Mouse (Mus musculus) Patski (cell line): Measurements from ENCODE around the gene Megf6. TPM values are rescaled to one million over a fixed set of nuclear protein-coding genes. Genes with fewer than 3 reads are reported as not detected.

Source experiments
- ATAC-seq: fragments of 100-300 bp; one replicate; pipeline ENCODE4 v1.8.0; 2021
- CTCF ChIA-PET: fragments of 350-600 bp; sonication (Branson Sonifier 250); formaldehyde crosslinking; loops from one replicate; lab custom pipeline; 2022; ENCODE audit warnings: inconsistent platforms; lab: Charles Lee
- POLR2A ChIA-PET: fragments of 350-600 bp; sonication (Branson Sonifier 250); formaldehyde crosslinking; loops from one replicate; lab custom pipeline; 2022; ENCODE audit warnings: antibody characterized with exemption, inconsistent platforms; lab: Charles Lee
- DNase-seq: peaks from one replicate; pipeline ENCODE4 v3.0.0-alpha.2; 2011; ENCODE audit warnings: low read depth, low spot score
- H3K27me3 ChIP-seq: fragments of 371-371 bp; one replicate; pipeline ENCODE4 v1.5.1; 2021
- CTCF ChIP-seq: fragments of 100-300 bp; IDR thresholded peaks from one replicate; pipeline ENCODE4 v1.5.1; 2021
- in situ Hi-C: fragments of 300-500 bp; cut with MboI; formaldehyde crosslinking; loops from 3 replicates; pipeline ENCODE4 v1.11.1; 2018; ENCODE audit warnings: low pct_unique_long_range_greater_than_20kb, mixed read lengths
- polyA plus RNA-seq: library from polyadenylated mRNA; unstranded; gene quantifications from one replicate; pipeline ENCODE4 v1.2.3, GENCODE M21; 2021

Megf6 gene
- polyA plus RNA-seq, 1 experiment from 2014 or later, result 2.0 TPM

GRCm38 (mm10) chr4:154293735-154294201 is 123.2 kb downstream of the Megf6 start:
- in situ Hi-C loops, result loop anchor here (25.0 kb wide), 1 partner anchor 256 kb away; the partner anchor contains the start of genes Ccdc27 and Smim1
- CTCF ChIA-PET, result no interaction called here
- DNase-seq (peak; percentile 22), ATAC-seq (peak; percentile 52)
- TF ChIP-seq CTCF, result no peak
- POLR2A ChIA-PET, result no interaction called here
- no peaks in the 10 kb centered on the region for H3K27me3 ChIP-seq

GRCm38 (mm10) chr4:154294262-154294731 is 123.8 kb downstream of the Megf6 start:
- no peak for DNase-seq
- POLR2A ChIA-PET, result interaction anchor here (0.8 kb wide), 1 partner anchor 17 kb away, joined by 4 read pairs; no protein-coding TSS in a partner anchor
- CTCF ChIA-PET, result no interaction called here
- H3K27me3 ChIP-seq, result no peaks in the 10 kb centered on the region
- in situ Hi-C loops, result loop anchor here (25.0 kb wide), 1 partner anchor 257 kb away; the partner anchor contains the start of genes Ccdc27 and Smim1
- no peak for TF ChIP-seq CTCF
- peak; percentile 31 for ATAC-seq

- POLR2A ChIA-PET, result no interaction called here
- in situ Hi-C loops, result loop anchor here (25.0 kb wide), 1 partner anchor 260 kb away; the partner anchor contains the start of genes Ccdc27 and Smim1
- ATAC-seq (no peak), DNase-seq (no peak)
- H3K27me3 ChIP-seq, result no peaks in the 10 kb centered on the region
- CTCF ChIA-PET, result no interaction called here
- TF ChIP-seq CTCF, result no peak
Measured at GRCm38 (mm10) chr4:154297761-154298160, 127.2 kb downstream of the Megf6 start.

DNA sequence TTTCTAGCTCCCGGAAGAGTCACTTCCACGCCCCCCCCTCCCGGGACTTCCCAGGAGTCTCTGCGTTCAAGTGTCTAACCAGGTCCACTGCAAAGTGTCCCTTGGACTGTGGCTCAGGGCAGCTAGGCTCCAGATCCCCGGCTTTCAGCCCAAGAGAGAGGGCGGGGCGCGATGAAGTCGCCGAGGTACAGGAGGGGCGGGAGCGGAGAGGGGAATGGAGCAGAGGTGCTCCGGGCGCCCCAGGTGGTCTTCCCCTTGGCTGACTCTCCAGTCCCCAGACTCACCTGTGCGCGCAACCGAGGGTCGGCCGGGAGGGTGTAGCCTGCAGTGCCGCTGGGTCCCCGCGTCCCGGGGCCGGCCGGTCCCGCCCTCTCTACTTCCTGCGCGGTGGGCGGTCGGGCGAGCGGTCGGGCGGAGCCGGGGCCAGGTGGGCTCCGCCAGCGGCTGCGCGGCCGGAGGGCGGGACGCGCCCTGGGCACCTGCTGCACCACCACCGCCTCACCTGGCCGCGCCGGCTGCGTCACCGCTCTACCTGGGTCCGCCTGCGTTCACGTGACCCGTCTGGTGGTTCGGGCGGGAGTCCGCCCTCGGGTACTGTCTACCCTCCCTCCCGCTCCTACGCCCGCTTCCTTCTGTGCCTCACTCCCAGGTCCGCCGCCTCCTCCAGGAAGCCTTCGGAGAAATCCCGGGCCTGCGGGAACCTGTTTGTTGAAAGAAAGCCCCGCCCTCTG is 129.2 kb downstream of the Megf6 start:
- ATAC-seq, result no peak
- DNase-seq, result no peak
- ChIA-PET POLR2A (no interaction called here), CTCF (no interaction called here)
- TF ChIP-seq CTCF, result no peak
- in situ Hi-C loops, result loop anchor here (25.0 kb wide), 1 partner anchor 262 kb away; the partner anchor contains the start of genes Ccdc27 and Smim1
- no peaks in the 10 kb centered on the region for H3K27me3 ChIP-seq

GRCm38 (mm10) chr4:154301466-154301881 is 130.9 kb downstream of the Megf6 start, which contains the start of gene Arhgef16:
Gene Arhgef16 (minus strand): TSS chr4:154301676.
- in situ Hi-C loops, result no loop called here
- no peak for TF ChIP-seq CTCF
- H3K27me3 ChIP-seq, result no peaks in the 10 kb centered on the region
- ChIA-PET CTCF (interaction anchor here (0.9 to 2.7 kb wide), 6 partner anchors 8 to 138 kb away, joined by 3 to 18 read pairs (median 4); no protein-coding TSS in a partner anchor), POLR2A (interaction anchor here (0.6 kb wide), 1 partner anchor 94 kb away, joined by 3 read pairs; no protein-coding TSS in a partner anchor)
- ATAC-seq, result peak; percentile 69
- no peak for DNase-seq

DNA sequence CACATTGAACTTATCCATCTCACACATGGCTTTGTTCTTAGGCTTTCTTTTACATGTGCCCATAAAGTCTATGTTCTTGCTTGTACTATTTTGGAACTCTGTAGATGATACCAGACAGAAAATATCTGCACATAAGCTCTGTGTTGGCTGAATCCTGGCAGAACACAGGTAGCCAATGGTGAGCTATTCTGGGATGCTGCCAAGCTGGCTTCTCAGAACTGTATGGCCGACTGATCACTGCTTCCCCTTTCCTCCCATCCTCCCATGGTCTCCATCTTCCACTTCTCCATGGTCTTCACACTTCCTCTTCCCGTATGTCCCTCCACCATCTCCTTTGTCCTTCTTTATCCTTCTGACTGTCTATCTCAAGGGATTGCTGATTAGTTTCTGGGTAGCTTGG is 138.6 kb downstream of the Megf6 start:
- CTCF ChIA-PET, result interaction anchor here (1.1 kb wide), 1 partner anchor 8 kb away, joined by 3 read pairs; the partner anchor contains the start of gene Arhgef16
- POLR2A ChIA-PET, result no interaction called here
- in situ Hi-C loops, result no loop called here
- no peak for ATAC-seq
- DNase-seq, result no peak
- TF ChIP-seq CTCF, result no peak
- H3K27me3 ChIP-seq, result peaks cover 4% of the 10 kb centered on the region

DNA sequence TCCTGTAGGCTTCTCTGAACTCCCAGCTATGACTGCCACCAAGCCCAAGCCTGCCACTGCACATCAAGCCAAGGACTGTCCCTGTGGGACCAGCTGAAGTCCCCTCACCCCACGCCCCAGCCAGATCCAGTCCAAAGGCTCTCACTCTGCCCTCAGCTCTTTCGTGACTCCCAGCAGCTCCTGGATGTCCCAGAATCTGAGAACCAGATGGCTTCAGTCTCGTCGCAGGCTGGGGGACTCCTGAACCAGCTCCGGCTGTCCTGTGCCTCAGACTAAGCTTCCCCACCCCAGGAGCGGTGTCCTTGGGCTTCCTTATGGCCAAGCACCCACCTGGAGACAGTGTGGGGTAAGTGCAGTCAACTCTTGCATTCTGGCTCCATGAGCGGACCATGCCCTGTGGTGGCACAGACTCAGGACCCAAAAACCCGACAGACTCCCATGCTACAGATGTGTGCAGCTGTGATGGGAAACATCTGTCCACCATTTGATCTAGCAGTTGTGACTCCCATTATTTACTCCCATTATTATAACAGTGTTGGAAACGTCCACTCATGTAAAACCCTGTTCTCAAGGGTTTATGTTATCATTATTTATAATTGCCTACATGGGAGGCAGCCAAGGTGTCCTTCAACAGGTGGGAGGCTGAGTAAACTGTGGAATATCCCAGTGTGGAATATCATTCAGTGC is 140.2 kb downstream of the Megf6 start:
- POLR2A ChIA-PET, result no interaction called here
- H3K27me3 ChIP-seq, result peaks cover 4% of the 10 kb centered on the region
- DNase-seq (no peak), ATAC-seq (no peak)
- CTCF ChIA-PET, result no interaction called here
- TF ChIP-seq CTCF, result no peak
- in situ Hi-C loops, result loop anchor here (10.0 kb wide), 1 partner anchor 364 kb away; no protein-coding TSS in a partner anchor

DNA sequence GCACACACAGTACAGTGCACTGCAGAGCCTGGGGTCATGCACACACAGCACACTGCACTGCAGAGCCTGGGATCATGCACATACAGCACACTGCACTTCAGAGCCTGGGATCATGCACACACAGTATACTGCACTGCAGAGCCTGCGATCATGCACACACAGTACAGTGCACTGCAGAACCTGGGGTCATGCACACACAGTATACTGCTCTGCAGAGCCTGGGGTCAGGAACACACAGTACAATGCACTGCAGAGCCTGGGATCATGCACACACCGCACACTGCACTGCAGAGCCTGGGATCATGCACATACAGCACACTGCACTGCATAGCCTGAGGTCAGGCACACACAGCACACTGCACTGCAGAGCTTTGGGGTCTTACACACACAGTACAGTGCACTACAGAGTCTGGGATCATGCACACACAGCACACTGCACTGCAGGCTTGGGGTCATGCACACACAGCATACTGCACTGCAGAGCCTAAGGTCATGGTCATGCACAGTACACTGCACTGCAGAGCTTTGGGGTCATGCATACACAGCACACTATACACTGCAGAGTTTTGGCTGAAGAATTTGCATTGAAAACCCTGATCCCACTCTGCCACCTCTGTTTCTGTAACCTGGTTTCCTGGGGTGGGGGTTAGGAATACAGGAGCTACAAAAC is 141.7 kb downstream of the Megf6 start:
- peaks cover 8% of the 10 kb centered on the region for H3K27me3 ChIP-seq
- DNase-seq (no peak), ATAC-seq (no peak)
- no peak for TF ChIP-seq CTCF
- in situ Hi-C loops, result loop anchor here (10.0 kb wide), 1 partner anchor 363 kb away; no protein-coding TSS in a partner anchor
- ChIA-PET POLR2A (no interaction called here), CTCF (no interaction called here)

- DNase-seq, result no peak
- no peak for ATAC-seq
- TF ChIP-seq CTCF, result no peak
- CTCF ChIA-PET, result no interaction called here
- peaks cover 11% of the 10 kb centered on the region for H3K27me3 ChIP-seq
- in situ Hi-C loops, result loop anchor here (10.0 kb wide), 1 partner anchor 362 kb away; no protein-coding TSS in a partner anchor
- POLR2A ChIA-PET, result no interaction called here
Measured at GRCm38 (mm10) chr4:154312935-154313621, 142.5 kb downstream of the Megf6 start.
